Mouse (Mus musculus) megakaryocyte, embryonic 14.5 days (primary cell): ENCODE results near the gene Bud31. TPM values are rescaled to one million over a fixed set of nuclear protein-coding genes. Genes with fewer than 3 reads are reported as not detected.
A peak's percentile ranks its signal among the peaks of the same experiment; 100 is the strongest.
"Not testable (repeated sequence)": the region's sequence is repeated elsewhere in the genome, so short reads cannot be mapped to it uniquely, and the experiment has no call there.

Source experiments
- H3K27me3 ChIP-seq: replicated peaks from 2 replicates; pipeline ENCODE3; 2012; ENCODE audit warnings: inconsistent platforms
- H3K36me3 ChIP-seq: replicated peaks from 2 replicates; pipeline ENCODE3; 2012; ENCODE audit warnings: low read length, inconsistent platforms, mixed read lengths
- H3K4me1 ChIP-seq: 2 replicates; pipeline ENCODE4 v1.6.1; 2012; ENCODE audit warnings: inconsistent platforms
- H3K4me3 ChIP-seq: replicated peaks from 2 replicates; pipeline ENCODE3; 2012; ENCODE audit warnings: moderate library complexity, mild to moderate bottlenecking, inconsistent platforms
- H3K9me3 ChIP-seq: 2 replicates; pipeline ENCODE4 v1.6.1; 2012; ENCODE audit warnings: inconsistent platforms
- FLI1 ChIP-seq: IDR thresholded peaks from 2 replicates; pipeline ENCODE4 v1.6.1; 2012; ENCODE audit warnings: low read length, inconsistent platforms, mixed read lengths
- GATA1 ChIP-seq: IDR thresholded peaks from 3 replicates; pipeline ENCODE4 v1.6.1; 2012; ENCODE audit warnings: mixed read lengths, low read length, inconsistent platforms, borderline replicate concordance
- polyA plus RNA-seq: library from polyadenylated mRNA; stranded (reverse); fragments of >175 nt; gene quantifications from 2 replicates; pipeline ENCODE4 v1.2.3, GENCODE M21; 2012; ENCODE audit warnings: low replicate concordance; ENCODE audit not compliant: insufficient read depth

The Bud31 gene
- 7.0 and 13.8 TPM in 2 replicates for polyA plus RNA-seq

- Histone ChIP-seq H3K36me3 (peaks cover 64% of the 10 kb centered on the region), H3K9me3 (no peaks in the 10 kb centered on the region), H3K4me1 (peaks cover 56% of the 10 kb centered on the region), H3K27me3 (no peaks in the 10 kb centered on the region), H3K4me3 (peak within 1 kb of the TSS; percentile 99)
- TF ChIP-seq FLI1 (0 out of 2 replicates have a peak, but pooled peaks have one; percentile 6), GATA1 (no peak)
These were observed at the start of gene Bud31, which contains the start of gene Pdap1 for GRCm38 (mm10) chr5:145139571-145140519. Bud31 (plus strand) TSS chr5:145140362. Pdap1 (minus strand) TSS chr5:145140238.

- no peak for TF ChIP-seq GATA1
- no peak for TF ChIP-seq FLI1
- H3K36me3 ChIP-seq, result peaks cover 97% of the 10 kb centered on the region
- H3K27me3 ChIP-seq, result no peaks in the 10 kb centered on the region
- H3K4me1 ChIP-seq, result peaks cover 78% of the 10 kb centered on the region
- no peak overlapping the region for H3K4me3 ChIP-seq
- H3K9me3 ChIP-seq, result no peaks in the 10 kb centered on the region
These were observed 44.0 kb upstream of the Bud31 start for GRCm38 (mm10) chr5:145096195-145096594.

- peaks cover 81% of the 10 kb centered on the region for H3K4me1 ChIP-seq
- peak; percentile 33; the same call in 1 of the 3 replicates for TF ChIP-seq GATA1
- TF ChIP-seq FLI1, result no peak
- H3K4me3 ChIP-seq, result no peak overlapping the region
- no peaks in the 10 kb centered on the region for H3K27me3 ChIP-seq
- H3K9me3 ChIP-seq, result no peaks in the 10 kb centered on the region
- peaks cover 91% of the 10 kb centered on the region for H3K36me3 ChIP-seq
These were observed 41.8 kb upstream of the Bud31 start for GRCm38 (mm10) chr5:145098340-145098821.

- H3K36me3 ChIP-seq, result peaks cover 91% of the 10 kb centered on the region
- H3K4me1 ChIP-seq, result peaks cover 78% of the 10 kb centered on the region
- TF ChIP-seq GATA1 (no peak), FLI1 (no peak)
- H3K27me3 ChIP-seq, result no peaks in the 10 kb centered on the region
- H3K9me3 ChIP-seq, result no peaks in the 10 kb centered on the region
- H3K4me3 ChIP-seq, result no peak overlapping the region
These were observed 39.2 kb upstream of the Bud31 start for GRCm38 (mm10) chr5:145100960-145101359.

GRCm38 (mm10) chr5:145101451-145101850 lies 38.7 kb upstream of the Bud31 start:
- H3K4me3 ChIP-seq, H3K9me3 ChIP-seq, H3K27me3 ChIP-seq: not testable (repeated sequence)
- H3K36me3 ChIP-seq, result peaks cover 91% of the 10 kb centered on the region
- peaks cover 73% of the 10 kb centered on the region for H3K4me1 ChIP-seq

DNA sequence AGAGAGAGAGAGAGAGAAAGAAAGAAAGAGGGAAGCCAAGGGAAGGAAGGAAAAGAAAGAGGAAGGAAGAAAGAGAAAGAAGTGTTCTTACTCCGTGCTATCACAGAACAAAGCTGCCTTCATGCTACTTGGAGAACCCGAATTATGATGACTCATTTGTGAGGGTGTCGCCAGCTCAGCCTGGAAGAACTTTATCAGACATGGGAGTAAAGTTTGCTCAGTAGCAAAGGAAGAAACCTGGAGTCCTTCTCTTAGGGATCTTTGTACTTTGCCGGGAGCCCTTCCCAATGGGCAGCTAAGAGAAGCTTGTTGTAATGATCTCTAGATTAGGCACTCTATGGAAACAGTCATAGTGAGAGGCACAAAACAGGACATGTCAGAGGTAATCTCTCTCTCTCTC lies 37.5 kb upstream of the Bud31 start:
- no peak for TF ChIP-seq GATA1
- no peak for TF ChIP-seq FLI1
- Histone ChIP-seq H3K36me3 (peaks cover 91% of the 10 kb centered on the region), H3K4me1 (peaks cover 65% of the 10 kb centered on the region), H3K4me3 (peak overlapping the region; percentile 33), H3K27me3 (no peaks in the 10 kb centered on the region), H3K9me3 (no peaks in the 10 kb centered on the region)

DNA sequence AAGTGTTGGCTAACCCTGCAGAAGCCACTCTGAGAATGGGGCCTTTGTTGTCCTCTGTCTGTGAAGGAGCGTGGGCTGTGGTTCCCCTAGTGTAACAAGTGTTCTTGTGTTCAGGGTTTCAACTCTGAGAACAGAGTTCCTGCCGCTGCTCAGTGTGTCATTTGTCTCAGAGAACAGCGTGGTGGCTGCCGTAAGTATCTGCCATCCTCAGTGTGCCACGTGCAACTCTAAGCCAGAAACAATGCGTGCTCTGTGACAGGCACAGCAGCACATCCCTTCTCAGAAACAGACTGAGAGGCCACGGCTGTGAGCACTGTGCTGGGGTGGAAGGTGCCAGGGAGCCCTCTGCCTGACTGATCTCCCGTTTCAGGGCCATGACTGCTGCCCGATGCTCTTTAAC lies 35.8 kb upstream of the Bud31 start:
- H3K36me3 ChIP-seq, result peaks cover 94% of the 10 kb centered on the region
- no peaks in the 10 kb centered on the region for H3K9me3 ChIP-seq
- H3K4me3 ChIP-seq, result no peak overlapping the region
- H3K27me3 ChIP-seq, result no peaks in the 10 kb centered on the region
- no peak for TF ChIP-seq GATA1
- no peak for TF ChIP-seq FLI1
- peaks cover 61% of the 10 kb centered on the region for H3K4me1 ChIP-seq

DNA sequence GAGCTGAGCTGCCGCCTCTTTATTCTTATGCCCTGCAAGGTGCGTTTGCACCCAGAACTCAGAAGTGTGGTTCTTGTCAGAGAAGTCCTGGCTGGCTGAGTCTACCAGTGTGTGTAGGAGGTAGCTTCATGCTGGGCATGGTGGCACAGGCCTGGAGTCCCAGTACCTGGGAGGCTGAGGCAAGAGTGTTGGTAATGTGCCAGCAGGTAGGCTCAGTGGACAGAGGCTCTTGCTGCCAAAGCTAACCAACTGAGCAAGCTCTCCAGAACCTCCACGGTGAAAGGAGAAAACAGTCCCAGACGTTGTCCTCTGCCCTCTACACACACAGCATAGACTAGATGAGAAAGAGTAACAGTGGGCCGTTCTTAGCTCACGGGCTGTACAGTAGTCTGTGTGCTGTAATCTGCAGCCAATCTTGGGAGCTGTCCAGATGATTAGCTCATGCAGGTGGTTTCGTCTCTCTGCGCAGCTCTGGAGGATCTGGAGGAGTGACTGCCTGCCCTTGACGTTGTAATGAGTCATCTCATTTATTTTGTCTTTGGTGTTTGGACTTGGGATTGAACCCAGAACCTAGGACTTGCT lies 34.4 kb upstream of the Bud31 start:
- H3K4me3 ChIP-seq, result no peak overlapping the region

DNA sequence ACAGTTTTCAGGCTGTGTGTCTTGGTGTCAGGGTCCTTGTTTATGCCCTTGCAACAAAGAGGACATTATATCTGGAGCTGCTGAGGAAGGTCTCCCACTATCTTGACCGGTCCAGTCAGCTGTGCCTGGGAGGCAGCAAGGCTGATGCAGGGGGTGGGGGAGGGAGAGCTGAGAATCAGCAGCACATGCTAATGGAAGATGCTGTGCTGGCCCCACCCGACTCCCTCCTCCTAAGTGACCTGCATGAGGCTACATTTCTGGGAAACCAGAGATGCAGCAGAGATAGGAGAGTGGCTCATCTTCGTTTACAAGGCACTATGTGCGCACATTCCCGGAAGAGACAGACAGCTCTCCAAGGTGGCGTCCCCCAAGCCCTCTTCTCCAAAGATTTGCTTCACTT lies 29.8 kb upstream of the Bud31 start:
- Histone ChIP-seq H3K4me3 (peak overlapping the region; percentile 16), H3K36me3 (peaks cover 72% of the 10 kb centered on the region)

More for the DNA sequence above, 34.4 kb upstream of the Bud31 start:
- TF ChIP-seq FLI1, result no peak
- no peak for TF ChIP-seq GATA1
- Histone ChIP-seq H3K4me1 (peaks cover 61% of the 10 kb centered on the region), H3K36me3 (peaks cover 94% of the 10 kb centered on the region), H3K9me3 (no peaks in the 10 kb centered on the region), H3K27me3 (no peaks in the 10 kb centered on the region)

DNA sequence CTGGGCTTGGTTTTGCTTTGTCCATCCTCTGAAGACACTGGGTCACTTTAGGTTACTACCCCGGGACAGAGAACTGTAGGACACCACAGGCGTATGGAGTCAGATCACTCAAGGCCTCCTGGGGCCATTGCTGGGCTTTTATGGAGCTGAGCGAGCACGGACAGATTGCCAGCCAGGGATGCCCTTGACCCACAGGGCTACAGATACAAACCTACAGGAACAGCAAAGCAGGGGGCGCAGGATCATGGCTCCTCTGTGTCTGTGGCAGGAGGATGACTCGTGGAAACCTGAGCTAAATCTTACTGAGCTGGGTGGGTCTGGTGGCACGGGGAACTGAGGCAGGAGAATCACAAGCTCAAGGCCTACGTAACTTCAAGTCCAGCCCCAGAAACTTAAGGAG lies 27.6 kb upstream of the Bud31 start:
- H3K36me3 ChIP-seq, result peaks cover 58% of the 10 kb centered on the region
- H3K27me3 ChIP-seq, result no peaks in the 10 kb centered on the region
- peak overlapping the region; percentile 5 for H3K4me3 ChIP-seq
- TF ChIP-seq GATA1, result no peak
- no peak for TF ChIP-seq FLI1
- H3K9me3 ChIP-seq, result no peaks in the 10 kb centered on the region
- H3K4me1 ChIP-seq, result peaks cover 69% of the 10 kb centered on the region

More for the DNA sequence above, 29.8 kb upstream of the Bud31 start:
- H3K4me1 ChIP-seq, result peaks cover 49% of the 10 kb centered on the region
- no peaks in the 10 kb centered on the region for H3K27me3 ChIP-seq
- TF ChIP-seq FLI1 (no peak), GATA1 (no peak)
- no peaks in the 10 kb centered on the region for H3K9me3 ChIP-seq
